Mouse (Mus musculus) retina, adult 2 months (tissue): ENCODE measurements around the gene Cyren.
A peak's percentile ranks its signal among the peaks of the same experiment; 100 is the strongest.

ENCODE experiments used
- DNase-seq: peaks from one replicate; pipeline ENCODE4 v3.0.0-alpha.2; 2012; ENCODE audit warnings: low read depth, low spot score

The Cyren gene

GRCm38 (mm10) chr6:34900990-34901389, 23.1 kb upstream of the Cyren start:
- no peak for DNase-seq

- DNase-seq, result no peak
These were observed 21.3 kb upstream of the Cyren start for GRCm38 (mm10) chr6:34899127-34899526.

- no peak for DNase-seq
These were observed 18.4 kb upstream of the Cyren start for GRCm38 (mm10) chr6:34896168-34896780.

GRCm38 (mm10) chr6:34895569-34895968, 17.7 kb upstream of the Cyren start:
- DNase-seq, result no peak

GRCm38 (mm10) chr6:34889185-34889584, 11.3 kb upstream of the Cyren start:
- DNase-seq, result no peak

- DNase-seq, result no peak
These were observed 9.4 kb upstream of the Cyren start for GRCm38 (mm10) chr6:34887131-34887850.

- no peak for DNase-seq
These were observed 6.9 kb upstream of the Cyren start for GRCm38 (mm10) chr6:34884724-34885123.

GRCm38 (mm10) chr6:34879911-34880475, 2.1 kb upstream of the Cyren start:
- DNase-seq, result peak; percentile 28

GRCm38 (mm10) chr6:34879101-34879740, 1.4 kb upstream of the Cyren start:
- no peak for DNase-seq

GRCm38 (mm10) chr6:34876835-34877156, 1.1 kb downstream of the Cyren start:
- no peak for DNase-seq

GRCm38 (mm10) chr6:34875966-34876834, 1.7 kb downstream of the Cyren start:
- no peak for DNase-seq

GRCm38 (mm10) chr6:34875268-34875761, 2.5 kb downstream of the Cyren start:
- no peak for DNase-seq

GRCm38 (mm10) chr6:34874101-34874921, 3.5 kb downstream of the Cyren start:
- DNase-seq, result no peak

- no peak for DNase-seq
These were observed 5.0 kb downstream of the Cyren start for GRCm38 (mm10) chr6:34872871-34873270.

GRCm38 (mm10) chr6:34871929-34872328, 5.9 kb downstream of the Cyren start:
- DNase-seq, result no peak

GRCm38 (mm10) chr6:34870724-34871123, 7.1 kb downstream of the Cyren start:
- no peak for DNase-seq

GRCm38 (mm10) chr6:34870136-34870535, 7.7 kb downstream of the Cyren start:
- DNase-seq, result no peak

- no peak for DNase-seq
These were observed 8.5 kb downstream of the Cyren start for GRCm38 (mm10) chr6:34869225-34869915.

- no peak for DNase-seq
These were observed 9.2 kb downstream of the Cyren start for GRCm38 (mm10) chr6:34868507-34869217.

- DNase-seq, result no peak
These were observed 9.9 kb downstream of the Cyren start for GRCm38 (mm10) chr6:34867995-34868350.
